Mouse (Mus musculus): ENCODE data around the gene Tmem246.
"Not testable (repeated sequence)": the region's sequence is repeated elsewhere in the genome, so short reads cannot be mapped to it uniquely, and the experiment has no call there.

Tmem246 gene

GRCm38 (mm10) chr4:49597183-49598100, at the start of gene Tmem246:
TSS of gene Tmem246 (minus strand) at chr4:49597876.
- peak; percentile 2 for DNase-seq (ENCODE audit: low read depth, low spot score)

GRCm38 (mm10) chr4:49639913-49640312, 42.2 kb upstream of the Tmem246 start:
- no peak for DNase-seq (ENCODE audit: low read depth, low spot score)

GRCm38 (mm10) chr4:49637821-49638220, 40.1 kb upstream of the Tmem246 start:
- no peak for DNase-seq (ENCODE audit: low read depth, low spot score)

GRCm38 (mm10) chr4:49632139-49632481, 34.4 kb upstream of the Tmem246 start:
- no peak for DNase-seq (ENCODE audit: low read depth, low spot score)

- DNase-seq (ENCODE audit: low read depth, low spot score): peak; percentile 89
Observed at GRCm38 (mm10) chr4:49631319-49632138, 33.9 kb upstream of the Tmem246 start, which contains the start of gene Rnf20. TSS of gene Rnf20 (plus strand) at chr4:49632006.

GRCm38 (mm10) chr4:49628941-49629340, 31.3 kb upstream of the Tmem246 start:
- DNase-seq (ENCODE audit: low read depth, low spot score): no peak

GRCm38 (mm10) chr4:49626973-49627372, 29.3 kb upstream of the Tmem246 start:
- peak; percentile 58 for DNase-seq (ENCODE audit: low read depth, low spot score)

- DNase-seq (ENCODE audit: low read depth, low spot score): not testable (repeated sequence)
Observed at GRCm38 (mm10) chr4:49624969-49625368, 27.3 kb upstream of the Tmem246 start.

GRCm38 (mm10) chr4:49623916-49624315, 26.2 kb upstream of the Tmem246 start:
- DNase-seq (ENCODE audit: low read depth, low spot score): no peak

GRCm38 (mm10) chr4:49622272-49622671, 24.6 kb upstream of the Tmem246 start:
- no peak for DNase-seq (ENCODE audit: low read depth, low spot score)

GRCm38 (mm10) chr4:49619861-49620260, 22.2 kb upstream of the Tmem246 start:
- not testable (repeated sequence) for DNase-seq (ENCODE audit: low read depth, low spot score)

GRCm38 (mm10) chr4:49616924-49617323, 19.2 kb upstream of the Tmem246 start:
- DNase-seq (ENCODE audit: low read depth, low spot score): no peak

- DNase-seq (ENCODE audit: low read depth, low spot score): no peak
Observed at GRCm38 (mm10) chr4:49605459-49605858, 7.8 kb upstream of the Tmem246 start.

- DNase-seq (ENCODE audit: low read depth, low spot score): no peak
Observed at GRCm38 (mm10) chr4:49604616-49605015, 6.9 kb upstream of the Tmem246 start.

- DNase-seq (ENCODE audit: low read depth, low spot score): no peak
Observed at GRCm38 (mm10) chr4:49604016-49604546, 6.4 kb upstream of the Tmem246 start.

GRCm38 (mm10) chr4:49603161-49603560, 5.5 kb upstream of the Tmem246 start:
- DNase-seq (ENCODE audit: low read depth, low spot score): no peak

- DNase-seq (ENCODE audit: low read depth, low spot score): no peak
Observed at GRCm38 (mm10) chr4:49596846-49597182, 862 bp downstream of the Tmem246 start.

GRCm38 (mm10) chr4:49590152-49590551, 7.5 kb downstream of the Tmem246 start:
- DNase-seq (ENCODE audit: low read depth, low spot score): no peak

- no peak for DNase-seq (ENCODE audit: low read depth, low spot score)
Observed at GRCm38 (mm10) chr4:49586811-49587210, 10.9 kb downstream of the Tmem246 start.

- no peak for DNase-seq (ENCODE audit: low read depth, low spot score)
Observed at GRCm38 (mm10) chr4:49585524-49586101, 12.1 kb downstream of the Tmem246 start.

- no peak for DNase-seq (ENCODE audit: low read depth, low spot score)
Observed at GRCm38 (mm10) chr4:49583965-49584831, 13.5 kb downstream of the Tmem246 start.
